Mouse (Mus musculus): ENCODE data around the gene Lyz2.
"Not testable (repeated sequence)": the region's sequence is repeated elsewhere in the genome, so short reads cannot be mapped to it uniquely, and the experiment has no call there.

GRCm38 (mm10) chr10:117290936-117291335 lies 8.8 kb upstream of the Lyz2 start:
- TF ChIP-seq CTCF (IDR thresholded peaks at IDR 0.05; ENCODE audit: insufficient read depth, low read length); POLR2A (IDR thresholded peaks at IDR 0.05; ENCODE audit: borderline replicate concordance, extremely low read depth, low read depth, low read length): not testable (repeated sequence)
